Mouse (Mus musculus) stomach, embryonic 14.5 days (tissue): ENCODE results near the gene Slc7a5. TPM values are rescaled to one million over a fixed set of nuclear protein-coding genes. Genes with fewer than 3 reads are reported as not detected.

ENCODE experiments used
- ATAC-seq: fragments of 200-750 bp; cut with Nextera tagmentation; 2 replicates; pipeline ENCODE4 v1.8.0; 2017; ENCODE audit warnings: low read depth, moderate TSS enrichment; ENCODE audit not compliant: insufficient number of reproducible peaks, insufficient read depth, low FRiP score
- H3K27ac ChIP-seq: fragments of 300-500 bp; sonication (generic); 2 replicates; pipeline ENCODE4 v1.5.1; 2014; ENCODE audit warnings: mild to moderate bottlenecking, low read length, moderate library complexity, mixed read lengths
- H3K27me3 ChIP-seq: fragments of 300-500 bp; sonication (generic); 2 replicates; pipeline ENCODE4 v1.6.1; 2014; ENCODE audit warnings: low read length, control low read depth, mixed read lengths; ENCODE audit not compliant: control insufficient read depth, insufficient read depth
- H3K36me3 ChIP-seq: fragments of 300-500 bp; sonication (generic); 2 replicates; pipeline ENCODE4 v1.6.1; 2014; ENCODE audit warnings: mild to moderate bottlenecking, control low read depth, low read length, moderate library complexity, mixed read lengths; ENCODE audit not compliant: control insufficient read depth, insufficient read depth
- H3K4me1 ChIP-seq: fragments of 300-500 bp; sonication (generic); 2 replicates; pipeline ENCODE4 v1.6.1; 2014; ENCODE audit warnings: low read length, control low read depth, mixed read lengths; ENCODE audit not compliant: control insufficient read depth, insufficient read depth
- H3K4me2 ChIP-seq: fragments of 300-500 bp; sonication (generic); replicated peaks from 2 replicates; pipeline ENCODE4 v1.6.1; 2014; ENCODE audit warnings: low read depth, low read length, control low read depth
- H3K4me3 ChIP-seq: fragments of 300-500 bp; sonication (generic); 2 replicates; pipeline ENCODE4 v1.5.1; 2014; ENCODE audit warnings: low read depth, low read length, control low read depth
- H3K9ac ChIP-seq: fragments of 300-500 bp; sonication (generic); replicated peaks from 2 replicates; pipeline ENCODE4 v1.6.1; 2014; ENCODE audit warnings: low read depth, mild to moderate bottlenecking, control low read depth, low read length, moderate library complexity, mixed read lengths
- H3K9me3 ChIP-seq: fragments of 300-500 bp; sonication (generic); 2 replicates; pipeline ENCODE4 v1.6.1; 2016; ENCODE audit warnings: low read depth, low read length, control low read depth; ENCODE audit not compliant: control insufficient read depth
- WGBS: fragments of 180-500 bp; shearing (Covaris S2); extraction: QIAGEN DNeasy Blood & Tissue Kit; methylation state at CpG from one replicate; pipeline ENCODE4 v1.1.7; 2014; 5-methylcytosine and 5-hydroxymethylcytosine counted together
- polyA plus RNA-seq: library from polyadenylated mRNA; unstranded; fragments of >200 nt; fragmentation: Nextera tagmentation; extraction: Ambion mirVana; gene quantifications from 2 replicates; pipeline ENCODE4 v1.2.1, GENCODE M21; 2014

Slc7a5 gene
- polyA plus RNA-seq = 17.1 and 19.7 TPM in 2 replicates

DNA sequence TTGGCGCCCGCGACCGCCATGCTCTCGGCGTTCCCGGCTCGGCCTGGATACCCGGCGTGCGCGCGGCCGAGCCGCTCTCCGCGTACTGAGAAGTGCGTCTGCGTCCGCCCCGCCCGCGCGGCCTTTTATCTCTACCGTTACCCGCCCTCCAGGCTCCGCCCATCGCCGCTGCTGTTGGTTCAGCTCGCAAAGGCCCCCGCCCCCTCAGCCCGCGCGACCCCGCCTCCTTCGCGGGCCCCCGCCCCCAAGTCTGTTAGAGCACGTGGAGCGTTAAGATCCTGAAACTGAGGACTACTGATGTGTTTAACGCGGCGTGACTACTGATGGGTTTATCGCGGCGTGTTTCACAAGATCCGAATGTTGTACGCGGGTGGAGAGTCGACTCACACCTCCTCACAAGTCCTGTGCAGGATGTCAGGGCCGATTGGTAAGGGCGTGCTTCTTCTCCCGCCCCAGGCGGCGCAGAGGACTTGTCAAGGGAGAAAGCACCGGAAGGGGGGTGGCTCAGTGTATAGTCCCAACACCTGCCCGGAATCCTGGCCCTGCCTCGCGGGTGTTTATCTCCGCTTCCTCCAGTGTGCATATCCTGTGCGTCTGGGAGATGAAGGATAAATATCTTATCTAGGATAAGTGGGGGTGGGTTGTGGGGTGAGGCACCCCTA is at the start of gene Slc7a5:
Gene Slc7a5 (minus strand): TSS at position 108 of the 662 bp plus-strand sequence.
- Histone ChIP-seq H3K27ac (no peak within 1 kb of the TSS), H3K4me3 (peak within 1 kb of the TSS; percentile 79), H3K4me2 (peak within 1 kb of the TSS; percentile 97), H3K36me3 (no peaks in the 10 kb centered on the region), H3K4me1 (peaks cover 8% of the 10 kb centered on the region; the same call in 1 of the 2 replicates), H3K9me3 (no peaks in the 10 kb centered on the region), H3K9ac (peak within 1 kb of the TSS; percentile 43), H3K27me3 (no peaks in the 10 kb centered on the region)
- under 1% methylated on average over 59 of the region's 61 CpGs for WGBS
- ATAC-seq = peak; percentile 92

DNA sequence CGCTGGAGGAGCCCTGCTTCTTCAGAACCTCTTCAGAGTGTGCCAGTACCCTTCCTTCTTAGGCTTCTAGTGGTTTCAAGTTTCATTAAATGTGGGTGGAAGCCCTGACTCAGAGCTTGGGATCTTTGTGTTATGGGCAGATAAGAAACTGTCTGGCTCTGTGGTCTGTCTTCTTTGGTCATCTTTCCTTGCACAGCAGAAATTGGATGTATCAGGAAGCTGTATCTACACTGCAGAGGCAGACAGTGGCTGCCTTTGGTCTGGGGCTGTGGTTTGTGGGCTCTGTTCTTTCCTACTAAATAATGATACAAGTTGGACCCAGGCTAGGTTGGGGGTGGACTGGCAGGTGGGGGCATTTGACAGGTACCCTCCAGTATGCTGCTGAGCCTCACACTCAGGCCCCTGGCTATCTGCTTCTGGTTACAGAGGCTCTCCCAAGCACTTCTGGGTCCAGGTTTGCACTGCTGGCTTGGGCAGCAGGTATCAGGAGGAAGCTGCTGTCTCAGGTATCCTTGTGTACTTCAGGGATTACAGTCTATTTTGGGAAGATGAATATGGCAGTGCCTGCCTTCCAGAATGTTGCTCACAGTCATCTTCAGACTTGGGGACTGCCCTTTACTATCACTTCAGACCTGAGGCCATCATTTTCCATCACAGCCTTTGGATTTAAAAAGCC is 48.5 kb upstream of the Slc7a5 start:
- peaks cover 14% of the 10 kb centered on the region for H3K4me1 ChIP-seq
- no peak overlapping the region for H3K9ac ChIP-seq
- H3K27ac ChIP-seq = no peak overlapping the region
- H3K4me2 ChIP-seq = no peak overlapping the region
- H3K4me3 ChIP-seq = no peak overlapping the region
- peaks cover 24% of the 10 kb centered on the region for H3K36me3 ChIP-seq
- ATAC-seq = no peak
- no peaks in the 10 kb centered on the region for H3K27me3 ChIP-seq
- H3K9me3 ChIP-seq = no peaks in the 10 kb centered on the region
- 69% methylated on average over 1 of the region's 1 CpGs for WGBS

DNA sequence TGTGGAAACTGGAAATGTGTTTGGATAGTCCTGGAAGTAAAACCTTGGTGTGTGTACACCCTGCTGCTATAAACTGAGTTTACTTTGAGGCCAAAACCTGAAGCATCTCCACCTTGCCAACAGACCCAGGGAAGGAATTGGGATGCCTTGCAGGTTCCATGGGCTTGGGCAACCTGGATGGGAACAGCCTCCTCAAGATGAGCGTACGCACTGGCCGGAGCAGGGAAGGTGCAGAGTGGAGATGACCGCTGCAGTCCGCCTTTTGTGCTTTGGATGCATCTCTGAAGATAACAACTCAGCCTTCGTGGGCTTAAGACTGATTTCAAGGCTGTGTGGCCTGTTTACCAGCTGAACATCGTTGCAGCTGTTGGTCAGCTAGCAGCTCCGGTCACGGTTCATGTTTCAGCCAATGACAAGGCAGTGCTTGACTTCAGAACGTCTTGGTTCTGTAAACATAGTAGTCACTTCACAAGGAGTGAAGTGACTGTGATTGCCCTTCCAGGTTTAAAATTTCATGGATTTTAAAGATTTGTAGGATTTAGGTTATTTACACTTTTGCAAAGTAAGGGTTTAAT is 47.6 kb upstream of the Slc7a5 start:
- Histone ChIP-seq H3K27ac (no peak overlapping the region), H3K4me2 (no peak overlapping the region), H3K9ac (no peak overlapping the region), H3K9me3 (no peaks in the 10 kb centered on the region), H3K4me3 (no peak overlapping the region), H3K4me1 (peaks cover 14% of the 10 kb centered on the region), H3K36me3 (peaks cover 24% of the 10 kb centered on the region), H3K27me3 (no peaks in the 10 kb centered on the region)
- ATAC-seq = no peak
- WGBS = 66% methylated on average over 10 of the region's 10 CpGs

DNA sequence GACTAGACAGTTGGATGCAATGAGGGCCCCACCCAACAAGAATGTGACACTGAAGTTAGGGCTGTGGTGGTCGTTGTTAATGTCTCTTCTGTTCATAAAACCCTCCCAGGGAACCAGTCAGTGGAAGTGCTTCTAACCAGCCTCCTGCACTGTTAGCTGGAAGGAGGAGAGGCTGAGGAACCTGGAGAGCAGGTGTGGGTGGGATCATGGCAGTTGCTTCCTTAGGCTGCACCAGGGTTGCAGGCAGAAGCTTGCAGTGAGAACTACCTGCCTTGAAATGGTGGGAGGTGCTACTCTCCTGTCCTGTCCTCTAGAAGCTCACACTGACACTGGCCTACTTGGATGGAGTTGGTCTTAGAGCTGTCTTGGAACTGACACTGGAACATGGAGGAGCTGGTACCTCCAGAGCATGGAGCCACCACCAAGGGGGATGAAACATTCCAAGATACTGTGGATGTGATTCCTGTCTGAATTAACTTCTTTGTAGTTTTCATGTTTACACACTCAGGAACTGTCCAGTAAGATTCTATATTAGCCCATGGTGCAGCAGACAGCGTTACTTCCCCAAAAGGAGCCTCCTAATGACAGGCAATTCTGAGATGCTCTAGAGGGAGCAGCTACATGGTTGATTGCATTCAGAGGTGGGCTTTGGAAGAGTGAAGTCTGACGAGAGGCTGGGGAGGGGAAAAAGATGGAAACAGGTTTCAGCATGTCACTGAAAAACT is 46.5 kb upstream of the Slc7a5 start:
- no peak for ATAC-seq
- no peak overlapping the region for H3K27ac ChIP-seq
- H3K36me3 ChIP-seq = peaks cover 24% of the 10 kb centered on the region
- no peak overlapping the region for H3K4me3 ChIP-seq
- no peak overlapping the region for H3K4me2 ChIP-seq
- H3K27me3 ChIP-seq = no peaks in the 10 kb centered on the region
- H3K4me1 ChIP-seq = peaks cover 14% of the 10 kb centered on the region
- H3K9me3 ChIP-seq = no peaks in the 10 kb centered on the region
- WGBS = 75% methylated on average over 3 of the region's 3 CpGs
- no peak overlapping the region for H3K9ac ChIP-seq

DNA sequence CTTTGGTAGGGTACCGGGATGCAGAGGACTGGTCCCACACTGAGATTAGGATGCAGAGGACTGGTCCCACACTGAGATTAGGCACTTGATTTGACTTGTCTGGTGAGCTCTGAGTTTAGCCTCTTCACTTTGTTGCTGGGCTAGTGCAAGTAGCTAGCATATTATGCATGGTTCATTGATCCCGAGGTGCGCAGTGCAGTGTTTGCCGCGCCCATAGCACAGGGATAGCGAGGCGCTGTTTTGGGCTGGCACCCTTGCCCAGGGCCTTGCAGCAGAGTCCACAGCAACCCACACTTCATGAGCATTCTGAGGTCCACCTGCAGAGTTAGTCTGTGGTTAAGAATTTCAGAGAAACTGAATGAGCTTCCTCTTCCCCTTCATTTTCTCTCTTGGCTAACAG is 45.3 kb upstream of the Slc7a5 start:
- Histone ChIP-seq H3K9ac (no peak overlapping the region), H3K27me3 (no peaks in the 10 kb centered on the region), H3K27ac (no peak overlapping the region), H3K9me3 (no peaks in the 10 kb centered on the region), H3K4me3 (no peak overlapping the region), H3K4me2 (no peak overlapping the region), H3K36me3 (peaks cover 24% of the 10 kb centered on the region), H3K4me1 (peaks cover 19% of the 10 kb centered on the region)
- ATAC-seq = no peak
- 88% methylated on average over 7 of the region's 7 CpGs for WGBS

DNA sequence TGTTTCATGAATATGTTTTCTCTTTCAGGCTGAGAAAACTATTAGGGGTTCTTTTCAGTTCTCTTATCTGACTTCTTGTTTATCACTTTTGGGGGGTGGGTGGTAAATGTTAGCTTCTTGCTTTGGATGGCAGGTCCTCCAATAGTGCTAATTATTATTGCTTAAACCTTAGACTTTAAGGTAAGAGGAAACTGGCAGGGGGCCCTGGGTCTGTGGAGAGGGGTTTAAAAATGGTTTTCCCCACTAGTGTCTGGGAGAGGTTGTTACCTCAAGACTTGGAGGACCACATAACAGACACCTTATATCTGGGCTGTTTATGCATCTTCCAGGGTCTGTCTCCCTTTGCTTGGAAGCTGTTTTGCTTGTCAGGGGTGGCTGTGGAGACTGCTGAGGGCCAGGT is 44.6 kb upstream of the Slc7a5 start:
- peak overlapping the region; percentile 90 for H3K4me3 ChIP-seq

DNA sequence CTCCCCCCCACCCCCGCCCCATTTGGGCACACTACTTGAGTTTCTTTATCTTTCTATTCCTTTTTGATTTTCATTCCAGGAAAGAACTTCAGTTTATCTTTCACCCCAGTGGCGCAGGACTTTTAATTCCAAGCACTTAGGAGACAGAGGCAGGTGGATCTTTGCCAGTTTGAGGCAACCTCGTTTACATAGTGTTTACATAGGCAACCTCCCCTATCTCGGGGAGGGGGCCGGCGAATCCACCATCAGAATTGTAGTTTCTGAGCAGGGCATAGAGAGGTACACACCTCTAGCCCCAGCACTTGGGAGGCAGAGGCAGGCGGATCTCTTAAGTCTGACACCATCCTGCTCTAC is 44.1 kb upstream of the Slc7a5 start:
- peak overlapping the region; percentile 95 for H3K4me2 ChIP-seq
- H3K9me3 ChIP-seq = no peaks in the 10 kb centered on the region
- H3K27me3 ChIP-seq = no peaks in the 10 kb centered on the region
- peaks cover 24% of the 10 kb centered on the region for H3K36me3 ChIP-seq
- peak overlapping the region; percentile 90 for H3K4me3 ChIP-seq
- H3K4me1 ChIP-seq = peaks cover 19% of the 10 kb centered on the region
- ATAC-seq = no peak
- H3K9ac ChIP-seq = peak overlapping the region; percentile 96
- 23% methylated on average over 7 of the region's 7 CpGs for WGBS
- H3K27ac ChIP-seq = no peak overlapping the region; the same call in 1 of the 2 replicates

More for the DNA sequence above, 44.6 kb upstream of the Slc7a5 start:
- Histone ChIP-seq H3K36me3 (peaks cover 24% of the 10 kb centered on the region), H3K27ac (no peak overlapping the region), H3K9me3 (no peaks in the 10 kb centered on the region), H3K4me1 (peaks cover 19% of the 10 kb centered on the region), H3K4me2 (peak overlapping the region; percentile 95), H3K27me3 (no peaks in the 10 kb centered on the region), H3K9ac (no peak overlapping the region)
- ATAC-seq = no peak
